Mouse (Mus musculus): ENCODE data around the gene Elmsan1. TPM values are rescaled to one million over a fixed set of nuclear protein-coding genes. Genes with fewer than 3 reads are reported as not detected.

Gene Elmsan1
- total RNA-seq, 1 experiment = 9.6 TPM

- Histone ChIP-seq H3K4me3 (ENCODE audit: insufficient read depth in 1 of 2, low read depth in 1 of 2, low read length in 2 of 2, poor library complexity in 1 of 2, severe bottlenecking in 1 of 2) (peak overlapping the region; percentile 66 to 68), H3K9ac (ENCODE audit: insufficient read depth, low read depth, low read length, poor library complexity, severe bottlenecking) (peak overlapping the region; percentile 71), H3K36me3 (ENCODE audit: control insufficient read depth, insufficient read depth, low read length, poor library complexity, severe bottlenecking) (peaks cover 25% of the 10 kb centered on the region; the same call in 1 of the 2 replicates), H3K9me3 (ENCODE audit: control insufficient read depth, insufficient read depth, low read depth, low read length) (no peaks in the 10 kb centered on the region), H3K4me1 (ENCODE audit: control insufficient read depth in 2 of 2, insufficient read depth in 2 of 2, low read length in 2 of 2, poor library complexity in 1 of 2) (peaks cover 20 to 49% of the 10 kb centered on the region in 2 experiments), H3K27ac (ENCODE audit: insufficient read depth, low read depth, low read length, poor library complexity, severe bottlenecking) (peak overlapping the region; percentile 65)
- no peak for DNase-seq (ENCODE audit: low read depth, low spot score)
- in situ Hi-C loops (cut with MboI; ENCODE audit: low sequenced_read_pairs in 2 of 2, unreplicated experiment in 2 of 2) = no loop called here
- TF ChIP-seq CHD2 (IDR thresholded peaks at IDR 0.05; ENCODE audit: low read depth, low read length) (no peak), MAFK (IDR thresholded peaks at IDR 0.05; ENCODE audit: insufficient read depth, low read depth, low read length) (no peak), ZNF384 (IDR thresholded peaks at IDR 0.05; ENCODE audit: low read depth, low read length) (no peak), HCFC1 (IDR thresholded peaks at IDR 0.05; ENCODE audit: borderline replicate concordance, insufficient read depth, low read length) (no peak), ZC3H11A (IDR thresholded peaks at IDR 0.05; ENCODE audit: borderline replicate concordance, low read depth, low read length) (no peak)
These were observed 43.0 kb downstream of the Elmsan1 start for GRCm38 (mm10) chr12:84175659-84176061.

- H3K9ac ChIP-seq (ENCODE audit: insufficient read depth, low read depth, low read length, poor library complexity, severe bottlenecking) = no peak overlapping the region
- no peak overlapping the region; the same call in 1 of the 2 replicates for H3K27ac ChIP-seq (ENCODE audit: insufficient read depth, low read depth, low read length, poor library complexity, severe bottlenecking)
These were observed 43.8 kb downstream of the Elmsan1 start for GRCm38 (mm10) chr12:84174871-84175270.

GRCm38 (mm10) chr12:84174190-84174811 is 44.4 kb downstream of the Elmsan1 start:
- Histone ChIP-seq H3K27ac (ENCODE audit: insufficient read depth, low read depth, low read length, poor library complexity, severe bottlenecking) (peak overlapping the region; percentile 41), H3K9ac (ENCODE audit: insufficient read depth, low read depth, low read length, poor library complexity, severe bottlenecking) (no peak overlapping the region), H3K4me1 (ENCODE audit: control insufficient read depth in 2 of 2, insufficient read depth in 2 of 2, low read length in 2 of 2, poor library complexity in 1 of 2) (peaks cover 20 to 49% of the 10 kb centered on the region in 2 experiments), H3K4me3 (ENCODE audit: insufficient read depth in 1 of 2, low read depth in 1 of 2, low read length in 2 of 2, poor library complexity in 1 of 2, severe bottlenecking in 1 of 2) (no peak overlapping the region), H3K9me3 (ENCODE audit: control insufficient read depth, insufficient read depth, low read depth, low read length) (no peaks in the 10 kb centered on the region), H3K36me3 (ENCODE audit: control insufficient read depth, insufficient read depth, low read length, poor library complexity, severe bottlenecking) (peaks cover 25% of the 10 kb centered on the region; the same call in 1 of the 2 replicates)
- DNase-seq (ENCODE audit: low read depth, low spot score) = no peak
- TF ChIP-seq MAFK (IDR thresholded peaks at IDR 0.05; ENCODE audit: insufficient read depth, low read depth, low read length) (no peak), CHD2 (IDR thresholded peaks at IDR 0.05; ENCODE audit: low read depth, low read length) (no peak), ZNF384 (IDR thresholded peaks at IDR 0.05; ENCODE audit: low read depth, low read length) (no peak), HCFC1 (IDR thresholded peaks at IDR 0.05; ENCODE audit: borderline replicate concordance, insufficient read depth, low read length) (no peak), ZC3H11A (IDR thresholded peaks at IDR 0.05; ENCODE audit: borderline replicate concordance, low read depth, low read length) (no peak)
- in situ Hi-C loops (cut with MboI; ENCODE audit: low sequenced_read_pairs in 2 of 2, unreplicated experiment in 2 of 2) = no loop called here

More at GRCm38 (mm10) chr12:84174871-84175270, 43.8 kb downstream of the Elmsan1 start:
- no peaks in the 10 kb centered on the region for H3K9me3 ChIP-seq (ENCODE audit: control insufficient read depth, insufficient read depth, low read depth, low read length)
- in situ Hi-C loops (cut with MboI; ENCODE audit: low sequenced_read_pairs in 2 of 2, unreplicated experiment in 2 of 2) = no loop called here
- TF ChIP-seq ZNF384 (IDR thresholded peaks at IDR 0.05; ENCODE audit: low read depth, low read length) = no peak
- no peak for TF ChIP-seq CHD2 (IDR thresholded peaks at IDR 0.05; ENCODE audit: low read depth, low read length)
- no peak for TF ChIP-seq ZC3H11A (IDR thresholded peaks at IDR 0.05; ENCODE audit: borderline replicate concordance, low read depth, low read length)
- TF ChIP-seq HCFC1 (IDR thresholded peaks at IDR 0.05; ENCODE audit: borderline replicate concordance, insufficient read depth, low read length) = no peak
- no peak for TF ChIP-seq MAFK (IDR thresholded peaks at IDR 0.05; ENCODE audit: insufficient read depth, low read depth, low read length)
- no peak for DNase-seq (ENCODE audit: low read depth, low spot score)
- peak overlapping the region in 1 of 2 experiments; percentile 17; a peak in 1 of 4 replicates for H3K4me3 ChIP-seq (ENCODE audit: insufficient read depth in 1 of 2, low read depth in 1 of 2, low read length in 2 of 2, poor library complexity in 1 of 2, severe bottlenecking in 1 of 2)
- H3K4me1 ChIP-seq (ENCODE audit: control insufficient read depth in 2 of 2, insufficient read depth in 2 of 2, low read length in 2 of 2, poor library complexity in 1 of 2) = peaks cover 20 to 49% of the 10 kb centered on the region in 2 experiments
- peaks cover 25% of the 10 kb centered on the region; the same call in 1 of the 2 replicates for H3K36me3 ChIP-seq (ENCODE audit: control insufficient read depth, insufficient read depth, low read length, poor library complexity, severe bottlenecking)

- Histone ChIP-seq H3K9ac (ENCODE audit: insufficient read depth, low read depth, low read length, poor library complexity, severe bottlenecking) (no peak overlapping the region), H3K27ac (ENCODE audit: insufficient read depth, low read depth, low read length, poor library complexity, severe bottlenecking) (no peak overlapping the region), H3K36me3 (ENCODE audit: control insufficient read depth, insufficient read depth, low read length, poor library complexity, severe bottlenecking) (peaks cover 25% of the 10 kb centered on the region; the same call in 1 of the 2 replicates), H3K9me3 (ENCODE audit: control insufficient read depth, insufficient read depth, low read depth, low read length) (no peaks in the 10 kb centered on the region), H3K4me1 (ENCODE audit: control insufficient read depth in 2 of 2, insufficient read depth in 2 of 2, low read length in 2 of 2, poor library complexity in 1 of 2) (peaks cover 18 to 40% of the 10 kb centered on the region in 2 experiments), H3K4me3 (ENCODE audit: insufficient read depth in 1 of 2, low read depth in 1 of 2, low read length in 2 of 2, poor library complexity in 1 of 2, severe bottlenecking in 1 of 2) (peak overlapping the region; percentile 11 to 12; a peak in 2 of 4 replicates)
- in situ Hi-C loops (cut with MboI; ENCODE audit: low sequenced_read_pairs in 2 of 2, unreplicated experiment in 2 of 2) = no loop called here
- no peak for TF ChIP-seq ZNF384 (IDR thresholded peaks at IDR 0.05; ENCODE audit: low read depth, low read length)
- no peak for TF ChIP-seq CHD2 (IDR thresholded peaks at IDR 0.05; ENCODE audit: low read depth, low read length)
- no peak for TF ChIP-seq MAFK (IDR thresholded peaks at IDR 0.05; ENCODE audit: insufficient read depth, low read depth, low read length)
- TF ChIP-seq ZC3H11A (IDR thresholded peaks at IDR 0.05; ENCODE audit: borderline replicate concordance, low read depth, low read length) = no peak
- no peak for TF ChIP-seq HCFC1 (IDR thresholded peaks at IDR 0.05; ENCODE audit: borderline replicate concordance, insufficient read depth, low read length)
- no peak for DNase-seq (ENCODE audit: low read depth, low spot score)
These were observed 45.3 kb downstream of the Elmsan1 start for GRCm38 (mm10) chr12:84173309-84173915.

Data from ES-E14 (cell line).